Mouse (Mus musculus) intestine, embryonic 14.5 days (tissue): ENCODE data around the gene Fbxw22. TPM values are rescaled to one million over a fixed set of nuclear protein-coding genes. Genes with fewer than 3 reads are reported as not detected.
"Not testable (repeated sequence)": the region's sequence is repeated elsewhere in the genome, so short reads cannot be mapped to it uniquely, and the experiment has no call there.

Source experiments
- ATAC-seq: fragments of 200-750 bp; cut with Nextera tagmentation; replicated peaks from 2 replicates; pipeline ENCODE4 v1.8.0; 2017; ENCODE audit warnings: low read depth, moderate number of reproducible peaks, moderate TSS enrichment, moderate library complexity; ENCODE audit not compliant: low FRiP score, low TSS enrichment
- DNase-seq: peaks from one replicate; pipeline ENCODE4 v3.0.0-alpha.2; 2018; ENCODE audit warnings: low spot score
- H3K27ac ChIP-seq: fragments of 300-500 bp; sonication (generic); 2 replicates; pipeline ENCODE4 v1.5.1; 2014; ENCODE audit warnings: low read depth, mild to moderate bottlenecking, control low read depth
- H3K27me3 ChIP-seq: fragments of 300-500 bp; sonication (generic); replicated peaks from 2 replicates; pipeline ENCODE4 v1.6.1; 2014; ENCODE audit warnings: low read length, control low read depth; ENCODE audit not compliant: control insufficient read depth, insufficient read depth
- H3K36me3 ChIP-seq: fragments of 300-500 bp; sonication (generic); 2 replicates; pipeline ENCODE4 v1.6.1; 2014; ENCODE audit warnings: low read length, control low read depth; ENCODE audit not compliant: control insufficient read depth, insufficient read depth
- H3K4me1 ChIP-seq: fragments of 300-500 bp; sonication (generic); replicated peaks from 2 replicates; pipeline ENCODE4 v1.6.1; 2014; ENCODE audit warnings: low read length, control low read depth, mixed read lengths; ENCODE audit not compliant: control insufficient read depth, insufficient read depth
- H3K4me2 ChIP-seq: fragments of 300-500 bp; sonication (generic); 2 replicates; pipeline ENCODE4 v1.6.1; 2014; ENCODE audit warnings: low read length
- H3K4me3 ChIP-seq: fragments of 300-500 bp; sonication (generic); 2 replicates; pipeline ENCODE4 v1.5.1; 2014; ENCODE audit warnings: low read depth, low read length, control low read depth, mixed read lengths
- H3K9ac ChIP-seq: fragments of 300-500 bp; sonication (generic); 2 replicates; pipeline ENCODE4 v1.6.1; 2014; ENCODE audit warnings: mild to moderate bottlenecking, low read length
- H3K9me3 ChIP-seq: fragments of 300-500 bp; sonication (generic); 2 replicates; pipeline ENCODE4 v1.6.1; 2016; ENCODE audit warnings: low read length, control low read depth; ENCODE audit not compliant: control insufficient read depth
- WGBS: fragments of 180-500 bp; shearing (Covaris S2); extraction: QIAGEN DNeasy Blood & Tissue Kit; methylation state at CpG from one replicate; pipeline ENCODE4 v1.1.7; 2014; 5-methylcytosine and 5-hydroxymethylcytosine counted together
- polyA plus RNA-seq: library from polyadenylated mRNA; unstranded; fragments of >200 nt; fragmentation: Nextera tagmentation; extraction: Ambion mirVana; gene quantifications from 2 replicates; pipeline ENCODE4 v1.2.1, GENCODE M21; 2014

The Fbxw22 gene
- polyA plus RNA-seq: not detected in 2 replicates

DNA sequence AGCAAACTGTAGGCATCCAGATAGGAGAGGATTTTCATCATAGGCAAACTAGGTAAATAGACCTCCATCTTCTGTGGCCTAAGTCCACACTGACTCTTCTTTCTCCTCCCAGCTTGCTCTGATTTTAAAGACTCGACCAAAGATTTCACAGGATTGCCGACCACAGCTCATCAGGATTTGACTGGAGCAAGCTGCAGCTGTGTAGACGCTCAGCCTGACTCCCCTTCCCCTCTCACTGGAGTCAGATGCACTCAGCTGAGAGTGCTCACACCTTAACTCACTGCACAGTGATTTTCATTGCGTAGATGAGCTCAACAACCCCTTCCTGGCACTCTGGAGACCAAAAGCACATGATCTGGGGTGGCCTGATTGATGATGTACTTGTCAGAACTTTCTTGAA, at the start of gene Fbxw22:
Fbxw22 (minus strand) TSS at position 101 of the 400 bp plus-strand sequence.
- ATAC-seq, H3K4me1 ChIP-seq, H3K4me2 ChIP-seq, H3K9ac ChIP-seq, H3K36me3 ChIP-seq, H3K27me3 ChIP-seq, DNase-seq, H3K27ac ChIP-seq, H3K4me3 ChIP-seq, H3K9me3 ChIP-seq: not testable (repeated sequence)
- 72% methylated on average over 4 of the region's 4 CpGs for WGBS

DNA sequence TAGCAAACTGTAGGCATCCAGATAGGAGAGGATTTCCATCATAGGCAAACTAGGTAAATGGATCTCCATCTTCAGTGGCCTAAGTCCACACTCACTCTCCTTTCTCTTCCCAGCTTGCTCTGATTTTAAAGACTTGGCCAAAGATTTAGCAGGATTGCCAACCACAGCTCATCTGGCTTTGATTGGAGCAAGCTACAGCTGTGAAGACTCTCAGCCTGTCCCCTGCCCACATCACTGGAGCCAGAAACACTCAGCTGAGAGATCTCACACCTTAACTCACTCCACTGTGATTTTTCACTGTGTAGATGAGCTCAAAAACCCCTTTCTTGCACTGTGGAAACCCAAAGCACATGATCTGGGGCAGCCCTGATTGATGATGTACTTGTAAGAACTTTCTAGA, 44.9 kb upstream of the Fbxw22 start, which contains the start of gene Fbxw16:
Fbxw16 (minus strand) TSS at position 101 of the 400 bp plus-strand sequence.
- no peak within 1 kb of the TSS for H3K9ac ChIP-seq
- no peaks in the 10 kb centered on the region for H3K9me3 ChIP-seq
- no peak within 1 kb of the TSS for H3K4me3 ChIP-seq
- H3K4me1 ChIP-seq: no peaks in the 10 kb centered on the region
- ATAC-seq: no peak
- no peaks in the 10 kb centered on the region for H3K36me3 ChIP-seq
- no peak within 1 kb of the TSS for H3K4me2 ChIP-seq
- no peaks in the 10 kb centered on the region for H3K27me3 ChIP-seq
- DNase-seq: no peak
- no peak within 1 kb of the TSS for H3K27ac ChIP-seq

DNA sequence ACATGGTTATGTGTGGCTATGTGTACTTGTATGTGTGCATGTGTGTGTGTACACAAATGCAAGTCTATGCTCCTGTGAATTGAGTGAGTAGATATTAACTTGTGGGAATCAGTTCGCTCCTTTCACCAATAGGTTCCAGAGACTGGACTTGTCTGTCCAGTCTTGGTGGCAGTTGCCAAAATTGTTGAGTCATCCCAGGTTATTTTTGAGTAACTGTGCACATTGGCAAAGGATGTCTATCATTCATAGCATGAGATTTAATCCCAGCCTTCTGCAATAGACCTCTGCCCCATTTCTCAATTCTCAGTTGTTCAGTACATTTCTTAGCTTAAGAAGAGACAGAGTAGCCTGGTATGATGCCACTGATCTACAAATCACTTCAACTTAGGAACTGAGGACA, 28.9 kb upstream of the Fbxw22 start:
- no peak overlapping the region for H3K27ac ChIP-seq
- H3K9ac ChIP-seq: no peak overlapping the region
- H3K4me2 ChIP-seq: no peak overlapping the region
- DNase-seq: no peak
- H3K4me3 ChIP-seq: no peak overlapping the region
- whole genome bisulfite sequencing: 90% methylated on average over 1 of the region's 1 CpGs
- no peaks in the 10 kb centered on the region for H3K9me3 ChIP-seq
- ATAC-seq: no peak
- no peaks in the 10 kb centered on the region for H3K27me3 ChIP-seq
- no peaks in the 10 kb centered on the region for H3K4me1 ChIP-seq
- H3K36me3 ChIP-seq: no peaks in the 10 kb centered on the region

DNA sequence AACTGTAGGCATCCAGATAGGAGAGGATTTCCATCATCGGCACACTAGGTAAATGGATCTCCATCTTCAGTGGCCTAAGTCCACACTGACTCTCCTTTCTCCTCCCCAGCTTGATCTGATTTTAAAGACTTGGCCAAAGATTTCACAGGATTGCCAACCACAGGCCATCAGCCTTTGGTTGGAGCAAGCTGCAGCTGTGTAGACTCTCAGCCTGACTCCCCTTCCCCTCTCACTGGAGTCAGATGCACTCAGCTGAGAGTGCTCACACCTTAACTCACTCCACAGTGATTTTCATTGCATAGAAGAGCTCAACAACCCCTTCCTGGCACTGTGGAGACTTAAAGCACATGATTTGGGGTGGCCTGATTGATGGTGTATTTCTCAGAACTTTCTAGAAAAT, 64.5 kb downstream of the Fbxw22 start, which contains the start of gene Fbxw28:
Fbxw28 (minus strand) TSS at position 101 of the 400 bp plus-strand sequence.
- not testable (repeated sequence) for H3K9me3 ChIP-seq, H3K4me3 ChIP-seq, H3K9ac ChIP-seq, H3K27ac ChIP-seq, H3K4me2 ChIP-seq, ATAC-seq, H3K27me3 ChIP-seq, DNase-seq, H3K36me3 ChIP-seq, H3K4me1 ChIP-seq
- no CpG with 5 or more reads among the region's 1 CpGs for WGBS

Other genes starting within 250 kb of the Fbxw22 start
- gene Fbxw21, start 242.3 kb downstream of the Fbxw22 start, polyA plus RNA-seq: not detected in 2 replicates
- not detected in 2 replicates for gene Fbxw13, start 208.3 kb downstream of the Fbxw22 start, polyA plus RNA-seq
- gene Fbxw20, start 169.5 kb downstream of the Fbxw22 start, polyA plus RNA-seq: not detected in 2 replicates
- gene Fbxw14, start 116.6 kb downstream of the Fbxw22 start, polyA plus RNA-seq: not detected in 2 replicates
- not detected in 2 replicates for gene Fbxw28, start 64.6 kb downstream of the Fbxw22 start, polyA plus RNA-seq
- gene Fbxw16, start 44.8 kb upstream of the Fbxw22 start, polyA plus RNA-seq: not detected in 2 replicates
- not detected in 2 replicates for gene Fbxw19, start 91.6 kb upstream of the Fbxw22 start, polyA plus RNA-seq
- gene Fbxw15, start 164.0 kb upstream of the Fbxw22 start, polyA plus RNA-seq: not detected in 2 replicates
- not detected in 2 replicates for gene Fbxw24, start 221.8 kb upstream of the Fbxw22 start, polyA plus RNA-seq